Mouse (Mus musculus): ENCODE measurements around the gene Fancf. TPM values are rescaled to one million over a fixed set of nuclear protein-coding genes. Genes with fewer than 3 reads are reported as not detected.

Fancf gene
- total and polyA plus RNA-seq, 3 experiments = 3.7 to 6.2 (median 3.8) TPM

- dilution Hi-C loops (cut with MboI; ENCODE audit: extremely low pct_ligation_motif_present, extremely low pct_unique_long_range_greater_than_20kb, low sequenced_read_pairs) = no loop called here
- H3K4me2 ChIP-seq (ENCODE audit: insufficient read depth, low read depth, poor library complexity, severe bottlenecking) = no peak overlapping the region
- no peaks in the 10 kb centered on the region for H3K4me1 ChIP-seq (ENCODE audit: control insufficient read depth in 1 of 2, insufficient read depth in 2 of 2)
- no peaks in the 10 kb centered on the region for H3K79me2 ChIP-seq (replicated peaks; ENCODE audit: control insufficient read depth, extremely low read depth, insufficient read depth, poor library complexity, severe bottlenecking)
- in situ Hi-C loops (cut with MboI; ENCODE audit: low pct_ligation_motif_present, low pct_unique_long_range_greater_than_20kb, low sequenced_read_pairs) = no loop called here
- no peak overlapping the region for H3K9ac ChIP-seq (ENCODE audit: insufficient read depth, low read depth)
- DNase-seq (ENCODE audit: extremely low read depth) = no peak
- peaks cover 3% of the 10 kb centered on the region for H3K9me3 ChIP-seq (replicated peaks; ENCODE audit: low read length)
- H3K36me3 ChIP-seq (replicated peaks in 1 of 2; ENCODE audit: control insufficient read depth in 1 of 2, insufficient read depth in 1 of 2, low read length in 1 of 2) = no peaks in the 10 kb centered on the region
- H3K27me3 ChIP-seq (replicated peaks) = no peaks in the 10 kb centered on the region
- H3K4me3 ChIP-seq (replicated peaks in 1 of 3; ENCODE audit: low read depth in 2 of 3, low read length in 2 of 3, poor library complexity in 1 of 3) = no peak overlapping the region
- no peak overlapping the region for H3K27ac ChIP-seq (ENCODE audit: insufficient read depth, low read depth)
- TF ChIP-seq ZNF384 (IDR thresholded peaks at IDR 0.05; ENCODE audit: low read depth, low read length) (no peak), ETS1 (conservative IDR thresholded peaks at IDR 0.05; ENCODE audit: low read depth, low read length) (no peak), CTCF (conservative IDR thresholded peaks at IDR 0.05 in 1 of 2, IDR thresholded peaks at IDR 0.05 in 1 of 2; ENCODE audit: low read depth in 2 of 2, low read length in 2 of 2) (no peak), USF2 (conservative IDR thresholded peaks at IDR 0.05; ENCODE audit: low read depth, low read length) (no peak), MAZ (IDR thresholded peaks at IDR 0.05; ENCODE audit: low read depth, low read length) (no peak), MXI1 (IDR thresholded peaks at IDR 0.05; ENCODE audit: low read depth, low read length) (no peak)
Measured at GRCm38 (mm10) chr7:51816283-51816839, 45.7 kb downstream of the Fancf start.

DNA sequence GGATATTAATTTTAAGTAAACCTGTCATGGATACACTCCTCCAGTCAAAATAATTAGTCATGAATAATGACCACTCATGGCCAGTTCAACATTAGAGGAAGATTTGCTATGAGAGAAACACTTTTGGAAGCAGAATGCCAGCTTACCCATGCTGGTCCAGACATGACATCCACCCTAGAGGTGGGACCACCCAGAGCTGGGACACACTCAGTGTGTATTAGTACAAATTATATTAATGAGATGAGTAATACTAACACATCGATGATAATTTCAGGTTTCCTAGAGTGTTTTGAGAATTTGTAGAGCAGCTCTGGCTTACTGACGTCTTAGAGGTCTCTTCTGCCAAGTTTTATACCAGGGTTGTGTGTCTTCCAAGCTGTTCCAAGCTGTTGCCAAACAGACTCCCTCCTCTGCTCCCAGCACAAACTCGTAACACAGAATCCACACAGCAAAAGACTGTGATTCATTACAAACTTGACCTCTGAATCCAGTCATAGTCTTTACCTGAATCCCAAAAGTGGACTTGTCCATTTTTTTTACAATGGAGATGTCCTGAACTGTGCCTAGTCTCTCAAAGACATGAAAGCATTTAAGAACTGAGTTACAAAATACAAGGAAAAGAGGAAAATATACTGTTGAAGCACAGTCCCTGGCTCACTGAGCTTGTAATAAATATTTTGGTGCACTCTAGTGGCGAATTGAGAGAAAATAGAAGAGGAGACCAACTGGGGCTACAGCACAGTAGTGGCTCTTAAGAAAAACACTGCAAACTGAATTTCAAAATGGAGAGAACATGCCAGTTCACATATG, 46.4 kb downstream of the Fancf start:
- peak; percentile 4 for DNase-seq (ENCODE audit: extremely low read depth)
- dilution Hi-C loops (cut with MboI; ENCODE audit: extremely low pct_ligation_motif_present, extremely low pct_unique_long_range_greater_than_20kb, low sequenced_read_pairs) (no loop called here), in situ Hi-C loops (cut with MboI; ENCODE audit: low pct_ligation_motif_present, low pct_unique_long_range_greater_than_20kb, low sequenced_read_pairs) (no loop called here)
- Histone ChIP-seq H3K4me2 (ENCODE audit: insufficient read depth, low read depth, poor library complexity, severe bottlenecking) (no peak overlapping the region), H3K36me3 (replicated peaks in 1 of 2; ENCODE audit: control insufficient read depth in 1 of 2, insufficient read depth in 1 of 2, low read length in 1 of 2) (no peaks in the 10 kb centered on the region), H3K79me2 (replicated peaks; ENCODE audit: control insufficient read depth, extremely low read depth, insufficient read depth, poor library complexity, severe bottlenecking) (no peaks in the 10 kb centered on the region), H3K4me3 (replicated peaks in 1 of 3; ENCODE audit: low read depth in 2 of 3, low read length in 2 of 3, poor library complexity in 1 of 3) (no peak overlapping the region), H3K4me1 (ENCODE audit: control insufficient read depth in 1 of 2, insufficient read depth in 2 of 2) (no peaks in the 10 kb centered on the region), H3K27ac (ENCODE audit: insufficient read depth, low read depth) (no peak overlapping the region), H3K9me3 (replicated peaks; ENCODE audit: low read length) (peaks cover 3% of the 10 kb centered on the region), H3K27me3 (replicated peaks) (no peaks in the 10 kb centered on the region), H3K9ac (ENCODE audit: insufficient read depth, low read depth) (no peak overlapping the region)
- TF ChIP-seq MAFK (IDR thresholded peaks at IDR 0.05; ENCODE audit: insufficient replicate concordance, low read length) = no peak
- no peak for TF ChIP-seq MYC (IDR thresholded peaks at IDR 0.05; ENCODE audit: low read depth, low read length)
- TF ChIP-seq RAD21 (IDR thresholded peaks at IDR 0.05; ENCODE audit: low read depth, low read length) = peak; percentile 39
- peak; percentile 28 for TF ChIP-seq SMC3 (IDR thresholded peaks at IDR 0.05; ENCODE audit: low read depth, low read length)
- TF ChIP-seq POLR2A (IDR thresholded peaks at IDR 0.05; ENCODE audit: low read depth, low read length) = no peak
- no peak for TF ChIP-seq ZMIZ1 (IDR thresholded peaks at IDR 0.05; ENCODE audit: low read depth, low read length)
- TF ChIP-seq CTCF (conservative IDR thresholded peaks at IDR 0.05 in 1 of 2, IDR thresholded peaks at IDR 0.05 in 1 of 2; ENCODE audit: low read depth in 2 of 2, low read length in 2 of 2) = peak in 1 of 2 experiments; percentile 39; a peak in 2 of 4 replicates
- no peak for TF ChIP-seq MXI1 (IDR thresholded peaks at IDR 0.05; ENCODE audit: low read depth, low read length)
- no peak for TF ChIP-seq JUN (IDR thresholded peaks at IDR 0.05; ENCODE audit: insufficient read depth, low read depth, low read length)
- no peak for TF ChIP-seq PAX5 (IDR thresholded peaks at IDR 0.05; ENCODE audit: low read length)

Other genes with a start within 250 kb of the Fancf start
- not detected in 2 replicates for gene Slc17a6, start 240.3 kb downstream of the Fancf start, total RNA-seq (2012; rRNA removed)
- gene Slc17a6, start 240.3 kb downstream of the Fancf start, total RNA-seq (2014; rRNA removed) = not detected in 2 replicates
- gene Slc17a6, start 240.3 kb downstream of the Fancf start, polyA plus RNA-seq (2012; ENCODE audit: insufficient read length, low read depth) = not detected in 2 replicates
- gene Gas2, start 252 bp downstream of the Fancf start, total RNA-seq (2012; rRNA removed) = 1.7 and 3.3 TPM in 2 replicates
- 4.3 and 5.1 TPM in 2 replicates for gene Gas2, start 252 bp downstream of the Fancf start, total RNA-seq (2014; rRNA removed)
- gene Gas2, start 252 bp downstream of the Fancf start, polyA plus RNA-seq (2012; ENCODE audit: insufficient read length, low read depth) = 2.7 and 3.2 TPM in 2 replicates
- not detected in 2 replicates for gene Svip, start 143.8 kb upstream of the Fancf start, total RNA-seq (2012; rRNA removed)
- not detected in 2 replicates for gene Svip, start 143.8 kb upstream of the Fancf start, total RNA-seq (2014; rRNA removed)
- gene Svip, start 143.8 kb upstream of the Fancf start, polyA plus RNA-seq (2012; ENCODE audit: insufficient read length, low read depth) = not detected in 2 replicates
- not detected in 2 replicates for gene 1700015G11Rik, start 153.5 kb upstream of the Fancf start, total RNA-seq (2012; rRNA removed)
- not detected in 2 replicates for gene 1700015G11Rik, start 153.5 kb upstream of the Fancf start, total RNA-seq (2014; rRNA removed)
- not detected in 2 replicates for gene 1700015G11Rik, start 153.5 kb upstream of the Fancf start, polyA plus RNA-seq (2012; ENCODE audit: insufficient read length, low read depth)

All from CH12.LX (cell line).